Mouse (Mus musculus) layer of hippocampus, adult 9-11 months (tissue): ENCODE measurements around the gene Fam193b.
"Not testable (repeated sequence)": the region's sequence is repeated elsewhere in the genome, so short reads cannot be mapped to it uniquely, and the experiment has no call there.

Experiments
- DNase-seq: peaks from one replicate; pipeline ENCODE4 v3.0.0; 2022

The Fam193b gene

GRCm38 (mm10) chr13:55570286-55570973 is 490 bp downstream of the Fam193b start:
- DNase-seq, result no peak

DNA sequence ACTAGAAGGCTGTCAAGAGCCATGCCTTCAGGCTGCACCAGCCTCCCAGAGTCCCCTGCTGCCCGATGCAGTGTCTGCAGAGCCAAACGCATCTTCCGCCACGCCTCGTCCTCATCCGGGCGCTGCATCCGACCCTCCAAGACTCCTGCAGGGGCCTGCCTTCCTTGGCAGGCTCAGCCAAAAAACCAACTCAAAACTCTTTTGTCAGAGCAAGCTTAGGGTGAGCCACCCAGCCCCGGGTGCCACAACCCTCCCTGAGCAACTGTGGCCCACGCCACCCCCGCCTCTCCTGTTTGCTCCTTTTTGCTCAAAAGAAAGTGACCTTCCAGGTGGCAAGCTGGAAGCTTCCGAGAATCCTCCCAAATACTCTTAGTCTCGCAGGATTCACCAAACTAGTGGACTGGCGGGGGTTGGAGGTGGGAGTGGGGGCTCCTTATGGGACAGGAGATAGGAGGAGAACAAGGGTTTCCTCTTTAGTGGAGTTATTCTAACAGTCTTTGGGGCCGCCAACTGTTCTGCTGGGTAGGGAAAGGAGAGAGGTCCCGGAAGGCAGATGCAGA is 1.1 kb downstream of the Fam193b start:
- DNase-seq, result no peak

DNA sequence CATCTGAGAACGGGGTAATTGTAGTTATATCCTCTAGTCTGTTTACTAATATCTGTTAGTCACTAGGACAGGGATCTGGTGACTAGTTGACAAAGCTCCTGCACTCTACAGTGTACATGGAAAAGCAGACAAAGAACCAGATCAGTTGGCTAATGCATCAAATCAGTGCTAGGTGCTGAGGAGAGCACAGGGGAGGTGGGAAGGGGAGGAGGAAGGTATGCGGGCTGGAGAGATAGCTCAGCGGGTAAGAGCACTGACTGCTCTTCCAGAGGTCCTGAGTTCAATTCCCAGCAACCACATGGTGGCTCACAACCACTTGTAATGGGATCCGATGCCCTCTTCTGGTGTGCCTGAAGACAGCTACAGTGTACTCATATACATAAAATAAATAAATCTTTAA is 2.4 kb downstream of the Fam193b start:
- not testable (repeated sequence) for DNase-seq

GRCm38 (mm10) chr13:55567949-55568348 is 3.0 kb downstream of the Fam193b start:
- DNase-seq, result no peak

DNA sequence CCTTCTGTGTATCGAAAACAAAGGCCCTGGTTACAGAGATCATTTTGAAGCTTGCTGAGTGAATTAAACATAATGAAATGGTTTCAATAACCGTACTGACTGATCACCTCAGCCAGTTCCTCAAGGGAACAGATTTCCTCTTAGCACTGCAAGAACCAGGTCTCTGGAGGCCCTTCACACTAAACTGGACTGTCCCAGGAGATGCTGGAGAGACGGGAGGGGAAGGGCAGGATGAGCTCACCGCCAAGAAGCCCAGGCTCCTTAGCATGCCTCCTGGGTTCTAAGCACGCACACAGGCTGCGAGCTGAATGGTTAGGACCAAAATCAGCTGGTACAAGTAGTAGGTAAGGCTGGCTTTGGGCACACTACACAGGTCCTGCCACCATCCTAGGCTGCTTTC is 3.9 kb downstream of the Fam193b start:
- DNase-seq, result no peak

- DNase-seq, result no peak
Measured at GRCm38 (mm10) chr13:55563266-55563879, 7.5 kb downstream of the Fam193b start.

DNA sequence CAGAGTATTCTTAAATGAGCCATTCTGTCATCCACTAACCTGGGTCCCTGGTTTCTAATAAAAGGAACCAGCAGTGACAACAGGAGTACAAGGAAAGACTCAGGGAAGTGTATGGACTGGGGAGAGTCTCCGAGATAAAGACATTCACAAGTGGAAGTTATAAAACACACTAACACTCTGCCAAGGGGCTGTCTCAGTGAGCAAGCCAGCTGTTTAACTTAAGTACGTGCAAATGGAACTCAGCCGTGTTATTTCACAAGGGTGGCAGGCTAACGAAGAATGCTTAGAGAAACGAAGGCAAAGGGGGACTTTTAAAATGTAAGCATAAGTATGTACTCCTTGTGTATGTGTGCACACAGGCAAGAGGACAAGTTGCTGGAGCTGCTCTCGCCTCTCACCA is 13.4 kb downstream of the Fam193b start:
- no peak for DNase-seq

- no peak for DNase-seq
Measured at GRCm38 (mm10) chr13:55555921-55556320, 15.0 kb downstream of the Fam193b start.

DNA sequence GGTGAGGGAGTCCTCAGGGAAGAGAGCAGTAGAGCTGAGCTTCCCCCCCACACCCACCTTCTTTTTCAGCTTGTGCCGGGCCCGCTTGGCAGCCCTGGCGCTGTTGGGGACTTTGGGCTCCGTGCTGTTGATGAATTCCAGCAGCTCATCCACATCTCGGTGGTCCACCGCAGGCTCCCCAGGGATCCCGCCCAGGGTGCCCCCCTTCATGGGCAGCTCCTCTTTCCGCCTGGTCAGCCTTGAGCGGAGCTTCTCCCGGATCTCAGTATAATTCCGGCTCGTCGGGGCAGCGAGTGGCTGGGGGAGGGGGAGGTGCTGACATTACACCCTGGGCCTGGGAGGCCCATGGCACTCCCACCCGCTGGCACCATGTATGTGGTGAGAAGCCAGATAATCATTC is 21.9 kb downstream of the Fam193b start:
- DNase-seq, result no peak

DNA sequence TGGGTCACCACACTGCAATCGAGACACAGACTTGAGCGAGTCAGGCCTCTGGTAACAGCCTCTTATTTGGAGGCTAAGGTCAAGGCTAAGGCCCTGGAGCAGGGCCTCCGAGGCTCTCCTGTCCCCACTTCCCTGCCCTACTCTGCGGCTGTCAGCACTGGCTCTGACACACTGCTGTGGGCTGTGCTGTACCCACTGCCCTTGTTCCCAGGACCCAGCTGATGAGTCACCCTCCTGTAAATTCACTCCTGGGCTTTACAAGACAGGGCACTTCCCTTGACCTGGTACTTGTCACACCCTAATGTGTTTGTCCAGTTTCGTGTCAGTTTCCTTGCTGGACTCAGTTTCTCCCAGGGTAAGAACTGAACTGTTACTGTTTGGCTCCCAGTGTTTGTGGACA is 22.5 kb downstream of the Fam193b start:
- no peak for DNase-seq

DNA sequence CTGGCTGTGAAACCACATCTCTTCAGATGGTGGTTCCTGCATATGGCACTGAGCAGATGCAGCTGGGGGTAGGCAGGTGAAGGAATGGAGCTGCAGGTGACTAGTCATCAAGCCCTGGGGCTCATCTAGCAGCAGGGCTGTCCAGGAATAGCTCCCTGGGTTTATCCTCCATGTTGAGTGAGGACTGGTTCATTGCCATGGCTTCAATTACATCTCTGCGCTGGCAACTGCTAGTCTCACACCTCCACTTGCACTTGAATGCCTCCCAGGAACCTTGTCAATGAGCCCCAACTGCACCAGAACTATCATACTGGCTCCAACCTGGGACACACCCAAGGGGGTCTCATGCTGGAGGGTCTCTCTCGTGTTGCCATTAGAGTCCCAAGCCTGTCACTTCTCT is 23.0 kb downstream of the Fam193b start:
- DNase-seq, result no peak

GRCm38 (mm10) chr13:55544792-55545191 is 26.1 kb downstream of the Fam193b start:
- no peak for DNase-seq

DNA sequence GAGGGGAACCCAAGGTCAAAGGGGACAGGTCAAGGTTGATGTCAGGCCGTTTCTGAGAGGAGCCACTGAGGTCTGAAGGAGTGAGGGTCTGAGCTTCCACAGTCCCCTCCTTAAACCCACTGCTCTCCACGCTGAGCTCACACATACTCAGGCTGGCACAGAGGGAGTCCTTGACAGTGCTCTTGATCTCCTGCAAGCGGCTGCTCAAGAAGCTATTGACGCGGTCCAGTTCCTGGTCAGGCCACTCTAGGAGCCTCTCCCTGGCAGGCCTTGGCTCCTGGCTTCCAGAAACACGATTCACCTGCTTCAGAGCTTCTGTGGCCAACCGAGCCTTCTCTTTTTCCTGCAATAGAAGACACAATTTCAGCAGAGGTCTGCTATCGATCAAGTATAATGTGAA is 27.5 kb downstream of the Fam193b start:
- no peak for DNase-seq

DNA sequence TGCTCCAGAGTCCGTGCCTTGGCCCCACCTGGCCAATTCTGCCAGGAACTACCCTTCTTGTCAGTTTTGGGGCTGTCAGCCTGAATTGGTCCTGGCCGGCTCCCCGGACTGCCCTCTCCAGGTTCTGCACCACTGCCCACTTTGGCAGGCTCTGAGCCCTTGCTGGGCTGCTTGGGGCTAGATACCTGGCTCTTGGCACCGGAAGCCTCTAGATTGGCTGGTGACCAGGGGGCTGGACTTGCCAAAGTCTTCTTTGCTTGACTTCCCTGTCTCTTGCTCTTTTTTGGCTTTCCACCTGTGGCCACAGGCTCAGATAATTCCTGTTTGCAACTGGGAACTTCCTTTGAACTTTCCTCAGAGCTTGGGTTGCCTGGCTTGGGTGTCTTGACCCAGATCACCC is 28.0 kb downstream of the Fam193b start:
- no peak for DNase-seq

DNA sequence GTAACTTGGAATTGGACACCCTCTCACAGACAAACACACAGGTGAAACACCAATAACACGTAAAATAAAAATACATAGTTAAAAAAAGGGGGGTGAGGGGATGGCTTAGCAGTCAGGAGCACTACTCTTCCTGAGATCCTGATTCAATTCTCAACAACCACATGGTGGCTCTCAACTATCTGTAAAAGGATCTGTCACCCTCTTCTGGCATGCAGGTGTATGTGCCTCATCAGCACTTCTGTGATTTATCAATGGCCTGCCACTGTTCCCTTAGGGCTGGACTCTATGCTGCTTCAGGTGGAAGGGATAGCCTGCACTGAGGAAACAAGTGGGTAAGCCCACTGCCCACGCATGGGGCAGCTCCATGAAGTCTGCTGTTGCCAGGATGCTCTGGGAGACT is 30.0 kb downstream of the Fam193b start:
- no peak for DNase-seq

GRCm38 (mm10) chr13:55536194-55537175 is 34.4 kb downstream of the Fam193b start, which contains the start of gene Ddx41:
Gene Ddx41, minus strand, starts transcription at chr13:55536658.
- DNase-seq, result peak; percentile 100

- no peak for DNase-seq
Measured at GRCm38 (mm10) chr13:55535796-55536193, 35.1 kb downstream of the Fam193b start.

DNA sequence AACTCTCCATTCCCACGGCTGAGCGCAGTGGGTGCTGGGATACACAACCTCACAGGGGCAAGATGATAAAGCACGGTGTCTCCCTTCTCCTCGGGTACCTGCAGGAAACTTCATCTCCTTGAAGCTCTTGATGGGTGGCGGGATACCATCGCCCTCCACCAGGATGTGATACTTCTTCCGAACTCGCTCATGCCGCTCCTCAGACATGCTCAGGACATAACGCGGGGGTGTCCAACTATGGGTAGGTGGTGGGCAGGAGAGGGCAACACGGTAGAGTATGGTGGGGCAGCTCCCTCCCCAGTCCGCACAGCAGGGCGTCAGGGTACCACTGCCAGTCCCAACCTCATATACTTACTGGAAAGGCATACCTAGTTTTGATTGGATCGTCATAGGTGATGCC is 35.7 kb downstream of the Fam193b start:
- DNase-seq, result no peak

DNA sequence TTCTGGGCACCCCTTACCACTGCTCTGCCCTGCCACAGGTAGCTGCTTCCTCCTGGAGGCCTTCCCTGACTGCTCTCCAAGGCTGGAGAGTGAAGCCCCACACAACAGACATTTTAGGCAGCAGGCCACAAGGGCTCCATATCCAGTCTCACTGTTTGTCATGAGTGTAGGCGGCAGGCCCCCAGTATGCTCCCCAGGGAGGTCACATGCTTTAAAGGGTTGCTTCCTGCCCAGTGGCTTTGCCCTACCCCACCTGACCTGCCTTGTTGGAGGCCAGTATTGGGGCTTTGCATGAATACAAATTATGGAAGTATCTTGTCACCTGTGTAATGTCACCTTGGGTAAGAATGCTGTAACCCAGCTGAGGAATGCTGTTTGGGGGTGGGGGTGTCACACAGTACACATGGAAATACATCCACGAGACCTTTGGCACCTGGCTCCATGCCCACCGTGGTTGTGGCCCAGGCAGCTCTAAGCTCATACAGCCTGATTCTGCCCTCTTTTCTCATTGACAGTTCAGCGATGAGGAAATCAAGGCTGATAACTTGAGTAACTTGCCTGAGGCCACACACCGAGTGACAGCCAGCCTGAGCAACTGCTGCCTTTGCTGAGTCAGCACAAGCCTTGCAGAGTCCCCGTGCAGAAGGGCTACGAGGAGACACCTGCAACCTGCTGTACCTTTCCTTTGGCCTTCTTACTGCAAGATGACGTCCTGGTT is 41.6 kb downstream of the Fam193b start, which contains the start of gene Dok3:
Gene Dok3, minus strand, starts transcription at position 99 of the 718 bp plus-strand sequence.
- no peak for DNase-seq

DNA sequence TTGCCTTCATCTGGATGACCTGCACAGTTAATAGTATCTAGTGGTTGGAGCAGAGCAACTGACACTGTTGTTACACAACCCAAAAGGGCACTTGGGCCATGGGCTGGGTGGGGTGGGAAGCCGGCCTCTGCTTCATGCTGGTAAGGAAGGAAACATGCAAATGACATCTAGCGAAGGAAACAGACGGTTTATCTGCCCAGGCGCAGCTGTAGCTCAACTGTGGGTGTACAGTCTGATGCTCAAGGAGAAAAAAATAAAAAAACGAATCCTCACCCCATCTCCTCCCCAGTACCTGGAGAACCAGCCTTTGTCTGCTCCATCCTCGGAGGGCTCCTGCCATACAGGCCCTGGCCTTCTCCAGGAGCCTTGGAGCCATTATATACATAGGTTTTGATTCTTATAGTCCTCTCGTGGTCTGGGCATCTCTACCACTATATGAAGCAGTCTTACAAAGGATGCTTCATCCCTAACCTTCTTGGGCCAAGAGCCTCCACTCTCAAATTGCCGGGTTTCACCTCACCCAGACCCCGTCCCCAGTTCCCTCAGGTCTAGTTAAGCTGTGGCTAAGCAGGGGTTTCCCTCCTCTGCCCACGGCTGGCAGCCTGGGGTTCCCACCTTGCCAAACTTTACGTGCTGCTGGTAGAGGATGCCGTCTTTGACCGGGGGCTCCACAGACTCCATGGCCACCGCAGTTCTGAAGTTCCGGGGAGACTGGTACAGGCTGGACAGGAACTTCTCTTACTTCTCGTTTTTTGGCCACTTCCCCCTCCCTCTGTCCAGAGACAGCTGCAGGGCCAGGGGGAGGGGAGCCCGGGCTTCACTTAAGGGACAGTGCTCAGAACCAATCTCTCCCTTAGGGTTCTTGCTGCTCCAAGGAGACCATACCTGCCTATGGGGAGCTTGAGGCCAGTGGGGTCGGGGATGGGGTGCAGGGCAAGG is 42.8 kb downstream of the Fam193b start:
- DNase-seq, result no peak

DNA sequence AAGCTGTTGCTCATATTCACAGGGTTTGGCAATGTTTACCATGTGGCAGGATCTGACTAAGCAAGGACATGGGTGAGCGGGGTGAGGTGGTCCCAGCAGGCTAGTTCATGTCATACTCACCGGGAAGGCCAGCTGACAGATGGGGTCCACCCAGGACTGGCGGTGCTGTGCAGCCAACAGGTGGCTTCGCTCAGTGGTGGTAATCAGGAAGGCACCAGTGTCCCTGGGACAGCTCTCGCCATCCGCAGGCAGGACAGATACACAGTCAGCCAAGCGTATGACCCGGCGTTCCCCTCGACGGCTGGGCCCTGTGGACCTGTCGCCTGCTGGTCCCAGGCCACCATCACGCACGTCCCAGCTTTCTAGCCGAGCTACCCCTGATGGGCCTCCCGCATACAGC is 43.7 kb downstream of the Fam193b start:
- no peak for DNase-seq
